Mouse (Mus musculus): ENCODE measurements around the gene Gpr152.

DNA sequence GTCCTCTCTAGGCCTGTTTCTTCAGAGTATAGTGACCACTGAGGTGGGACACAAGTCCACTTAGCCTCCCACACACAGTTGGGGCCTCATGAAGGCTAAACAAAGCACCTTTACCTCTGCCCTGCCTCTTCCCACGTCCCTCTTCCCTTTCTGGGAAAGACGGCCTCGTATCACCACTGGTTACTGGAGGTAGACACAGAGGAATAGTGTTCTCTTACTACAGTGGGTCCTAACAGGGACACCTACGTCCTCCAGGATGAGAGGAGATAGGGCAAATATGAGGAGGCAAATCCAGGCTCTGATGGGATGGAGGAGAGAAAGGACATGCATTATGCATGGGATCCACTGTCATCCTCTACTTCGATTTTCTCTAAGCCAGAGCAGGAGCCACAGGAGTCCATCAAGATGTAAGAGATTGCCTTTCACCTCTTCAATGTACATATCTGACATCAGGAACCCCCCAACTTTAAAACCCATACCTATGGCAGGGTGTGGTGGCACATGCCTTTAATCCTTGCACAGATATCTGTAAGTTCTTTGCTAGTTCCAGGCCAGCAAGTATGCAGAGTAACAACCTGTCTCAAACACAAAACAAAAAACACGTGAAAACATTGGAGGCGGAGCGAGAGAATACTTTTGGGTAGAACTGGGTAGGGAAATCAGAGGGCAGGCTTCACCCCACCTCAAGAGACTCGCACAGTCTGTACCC, 8.3 kb downstream of the Gpr152 start:
- TF ChIP-seq CTCF (IDR thresholded peaks at IDR 0.05; ENCODE audit: insufficient read depth, low read length) (no peak), POLR2A (IDR thresholded peaks at IDR 0.05; ENCODE audit: borderline replicate concordance, extremely low read depth, low read depth, low read length) (no peak)
